Mouse (Mus musculus): Measurements from ENCODE around the gene Pgpep1.

- peak; percentile 92 for TF ChIP-seq EP300 (IDR thresholded peaks at IDR 0.05; ENCODE audit: low read depth)
- 0 out of 2 replicates have a peak, but pooled peaks have one; percentile 6 for TF ChIP-seq CTCF (IDR thresholded peaks at IDR 0.05; ENCODE audit: low read depth)
Measured at GRCm38 (mm10) chr8:70698310-70699109, 38.3 kb upstream of the Pgpep1 start, which contains the start of gene Jund.
